Mouse (Mus musculus) spleen, postnatal 36 days (tissue): ENCODE results near the gene Afp.

Source experiments
- DNase-seq, 2 experiments: peaks; one replicate each; pipeline ENCODE4 v3.0.0; 2022; ENCODE audit warnings: low spot score in 2 of 2, mixed read lengths in 1 of 2

Gene Afp

DNA sequence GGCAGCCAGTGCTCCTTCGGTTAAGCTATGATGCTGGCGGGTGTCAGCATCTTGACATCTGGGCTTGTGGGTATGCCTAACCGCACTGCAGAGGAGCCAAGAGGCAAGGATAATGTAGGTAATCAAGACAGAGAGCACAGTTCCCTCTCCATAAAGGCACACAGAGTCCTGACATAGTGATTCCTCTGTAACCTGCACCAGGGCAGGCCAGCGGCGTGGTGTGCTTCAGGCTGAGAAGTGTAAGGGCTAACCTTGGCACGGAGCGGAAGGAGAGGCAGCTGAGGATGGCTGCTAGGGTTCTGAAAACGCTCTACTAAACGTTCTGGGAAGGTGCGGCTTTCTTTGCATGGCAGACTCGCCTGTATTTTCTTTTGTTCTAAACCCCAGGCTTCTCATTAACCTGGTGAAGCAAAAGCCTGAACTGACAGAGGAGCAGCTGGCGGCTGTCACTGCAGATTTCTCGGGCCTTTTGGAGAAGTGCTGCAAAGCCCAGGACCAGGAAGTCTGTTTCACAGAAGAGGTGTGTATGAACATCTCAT lies 16.9 kb downstream of the Afp start:
- no peak for DNase-seq

DNA sequence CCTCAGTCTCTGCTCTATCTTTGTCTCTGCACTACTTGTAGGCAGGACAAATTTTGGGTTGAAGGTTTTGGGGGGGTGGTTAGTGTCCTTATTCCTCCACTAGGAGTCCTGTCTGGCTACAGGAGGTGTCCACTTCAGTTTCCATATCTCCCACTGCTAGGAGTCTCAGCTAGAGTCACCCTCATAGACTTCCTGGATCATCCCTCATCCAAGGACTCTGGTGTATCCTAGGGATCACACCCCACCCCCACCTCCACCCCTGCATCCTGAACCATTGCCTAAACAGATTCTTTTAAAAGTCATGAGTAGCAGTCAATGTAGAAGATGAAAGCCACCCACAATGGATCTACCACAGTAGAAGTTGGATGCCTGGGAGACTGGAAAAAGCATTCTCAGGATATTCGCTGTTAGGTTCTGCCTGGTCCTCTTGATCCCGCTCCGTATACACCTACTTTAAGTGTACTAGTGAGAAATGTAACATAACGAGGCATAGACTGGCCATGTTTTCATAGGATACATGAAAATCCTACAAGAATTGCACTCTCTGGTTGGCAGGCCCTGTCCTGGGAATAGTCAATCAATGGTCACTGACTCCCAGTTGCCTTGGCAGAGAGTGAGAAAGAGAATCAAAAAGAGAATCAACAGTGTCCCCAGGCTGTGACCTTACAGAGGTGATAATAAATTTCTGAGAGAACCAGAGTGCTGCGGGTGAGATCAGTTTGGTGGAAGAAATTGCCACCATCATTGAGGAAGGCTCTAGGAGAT lies 19.5 kb downstream of the Afp start:
- no peak for DNase-seq

DNA sequence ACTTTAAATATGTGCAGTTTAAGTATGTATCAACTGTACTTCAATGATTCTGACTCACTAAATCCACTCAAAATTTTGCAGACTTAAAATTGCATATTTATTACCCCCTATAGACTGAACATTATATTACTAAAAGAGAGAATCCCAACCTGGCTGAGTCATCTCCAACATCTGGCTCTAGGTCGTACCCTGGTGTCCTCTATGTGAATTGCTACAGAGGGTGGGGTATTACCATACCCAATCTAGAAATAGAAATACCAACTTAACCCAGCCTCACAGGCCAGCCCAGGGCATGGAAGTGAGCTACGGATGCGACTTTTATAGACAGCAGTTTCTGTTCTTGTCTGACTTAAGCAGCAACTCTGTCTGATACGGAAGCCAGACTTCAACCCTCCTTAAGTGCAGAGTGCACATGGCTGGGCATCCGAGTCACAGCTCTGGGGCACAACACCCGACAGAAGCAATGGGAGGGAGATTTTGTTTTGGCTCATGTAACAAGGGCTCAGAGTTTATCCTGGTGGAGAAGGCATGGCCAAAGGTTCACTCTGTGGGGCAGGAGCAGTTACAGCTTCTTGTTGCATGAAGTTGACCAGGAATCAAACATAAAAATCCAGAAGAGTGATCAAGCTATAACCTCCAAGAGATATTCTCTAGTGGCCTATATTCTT lies 21.9 kb downstream of the Afp start:
- no peak for DNase-seq

DNA sequence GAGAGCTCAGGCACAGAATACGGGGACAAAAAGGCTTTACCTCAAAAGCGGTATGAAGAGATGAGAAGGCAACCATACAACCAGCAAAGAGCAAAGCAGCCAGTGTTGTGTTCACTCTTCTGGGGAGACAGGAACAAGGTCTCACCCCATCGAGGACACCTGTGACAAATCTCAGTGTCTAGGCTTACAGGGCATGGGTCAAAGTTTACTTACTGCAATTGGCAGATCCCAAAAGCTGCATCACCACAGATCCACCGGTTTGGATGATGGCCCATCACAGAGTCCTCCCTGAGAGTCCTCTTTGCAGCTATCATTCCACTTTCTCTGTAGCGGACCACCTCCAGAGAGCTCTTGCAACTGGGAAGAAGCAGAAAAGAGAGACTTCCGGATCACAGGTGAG lies 25.0 kb downstream of the Afp start:
- no peak for DNase-seq

DNA sequence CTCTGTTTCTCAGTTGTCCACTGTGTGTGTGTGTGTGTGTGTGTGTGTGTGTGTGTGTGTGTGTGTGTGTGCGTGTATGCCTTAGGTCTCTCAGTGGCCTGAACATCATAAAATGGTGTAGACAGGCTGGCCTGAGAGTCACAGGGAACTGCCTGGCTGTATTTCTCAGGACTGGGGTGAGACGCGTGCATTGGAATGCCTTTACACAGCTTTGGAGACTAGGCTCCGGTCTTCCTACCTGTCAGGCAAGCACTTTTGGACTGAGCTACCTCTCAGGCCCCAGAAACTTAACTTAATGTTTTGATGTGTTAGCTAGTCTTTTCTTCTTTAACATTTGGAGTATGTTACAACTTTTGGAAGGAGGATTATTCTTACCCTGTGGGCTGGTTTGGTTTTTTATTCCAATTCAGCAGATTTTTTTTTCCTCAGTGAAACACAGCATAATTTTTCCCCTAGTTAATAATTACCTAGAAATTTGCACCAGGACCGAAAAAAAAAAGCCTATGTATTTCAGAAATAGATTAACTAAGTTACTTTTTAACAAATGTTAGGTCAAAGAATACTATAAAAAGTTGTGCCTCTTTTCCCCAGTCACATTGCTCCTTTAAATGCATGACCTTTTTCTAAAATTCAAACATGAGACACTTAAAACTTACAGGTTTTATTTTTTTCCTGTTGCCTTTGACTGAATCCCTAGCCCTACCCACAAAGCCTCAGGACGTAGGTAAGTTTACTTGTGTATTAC lies 28.0 kb downstream of the Afp start, which contains the start of gene Afm:
Gene Afm (plus strand): TSS at position 577 of the 745 bp plus-strand sequence.
- no peak for DNase-seq

DNA sequence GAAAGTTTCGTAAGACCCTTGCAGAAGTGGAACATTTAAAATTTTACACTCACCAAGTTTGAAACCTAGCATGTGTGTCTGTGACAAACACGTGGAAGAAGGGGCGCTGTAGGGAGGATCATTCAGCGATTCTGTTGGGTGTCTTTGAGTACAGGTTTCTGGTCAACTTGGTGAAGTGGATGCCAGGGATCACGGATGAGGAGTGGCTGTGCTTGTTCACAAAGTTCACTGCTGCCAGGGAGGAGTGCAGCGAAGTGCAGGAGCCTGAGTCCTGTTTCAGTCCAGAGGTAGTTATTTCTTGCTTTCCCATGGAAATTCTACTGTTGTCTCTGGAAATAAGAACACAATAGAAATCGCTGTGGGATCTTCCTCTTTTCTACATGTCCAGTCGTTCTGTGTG lies 60.7 kb downstream of the Afp start:
- DNase-seq, result no peak

DNA sequence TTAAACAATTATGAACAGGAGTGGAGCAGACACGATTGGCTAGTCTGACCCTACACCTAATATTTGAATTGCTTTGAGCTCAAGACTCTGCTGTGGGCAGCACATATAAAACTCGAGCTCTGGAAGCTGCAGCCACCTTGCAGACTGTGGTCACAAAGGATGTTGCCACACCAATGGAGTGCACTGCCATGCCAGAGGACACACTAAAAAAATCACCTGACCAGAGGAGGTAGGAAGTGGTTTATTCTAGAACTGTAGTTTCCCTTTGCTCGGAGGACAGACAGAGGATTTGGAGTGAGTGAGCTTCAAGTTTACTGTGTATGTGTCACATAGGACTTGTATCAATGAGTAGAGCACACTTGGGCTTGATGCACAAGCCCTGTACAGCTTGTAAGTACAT lies 65.5 kb downstream of the Afp start:
- DNase-seq, result no peak
